Mouse (Mus musculus) embryonic facial prominence, embryonic 12.5 days (tissue): ENCODE results near the gene Ndufa11. TPM values are rescaled to one million over a fixed set of nuclear protein-coding genes. Genes with fewer than 3 reads are reported as not detected.

Experiments used
- ATAC-seq: fragments of 200-750 bp; cut with Nextera tagmentation; 2 replicates; pipeline ENCODE4 v1.8.0; 2017; ENCODE audit not compliant: insufficient number of reproducible peaks, insufficient read depth, low FRiP score, low TSS enrichment
- H3K27ac ChIP-seq: fragments of 300-500 bp; sonication (generic); 2 replicates; pipeline ENCODE4 v1.5.1; 2016; ENCODE audit warnings: mild to moderate bottlenecking
- H3K27me3 ChIP-seq: fragments of 300-500 bp; sonication (generic); 2 replicates; pipeline ENCODE4 v1.6.1; 2016; ENCODE audit warnings: mild to moderate bottlenecking, moderate library complexity
- H3K36me3 ChIP-seq: fragments of 300-500 bp; sonication (generic); 2 replicates; pipeline ENCODE4 v1.6.1; 2016; ENCODE audit warnings: mild to moderate bottlenecking
- H3K4me1 ChIP-seq: fragments of 300-500 bp; sonication (generic); 2 replicates; pipeline ENCODE4 v1.6.1; 2016
- H3K4me2 ChIP-seq: fragments of 300-500 bp; sonication (generic); replicated peaks from 2 replicates; pipeline ENCODE4 v1.6.1; 2016; ENCODE audit warnings: mild to moderate bottlenecking, moderate library complexity
- H3K4me3 ChIP-seq: fragments of 300-500 bp; sonication (generic); 2 replicates; pipeline ENCODE4 v1.5.1; 2016; ENCODE audit warnings: mild to moderate bottlenecking
- H3K9ac ChIP-seq: fragments of 300-500 bp; sonication (generic); 2 replicates; pipeline ENCODE4 v1.6.1; 2016; ENCODE audit warnings: mild to moderate bottlenecking, moderate library complexity
- H3K9me3 ChIP-seq: fragments of 300-500 bp; sonication (generic); 2 replicates; pipeline ENCODE4 v1.6.1; 2016; ENCODE audit warnings: mild to moderate bottlenecking, moderate library complexity
- WGBS: fragments of 180-500 bp; shearing (Covaris S2); methylation state at CpG from one replicate; pipeline ENCODE4 v1.1.7; 2016; 5-methylcytosine and 5-hydroxymethylcytosine counted together
- polyA plus RNA-seq: library from polyadenylated mRNA; unstranded; fragments of >200 nt; fragmentation: Nextera tagmentation; extraction: Ambion mirVana; gene quantifications from 2 replicates; pipeline ENCODE4 v1.2.1, GENCODE M21; 2016

Ndufa11 gene
- polyA plus RNA-seq, 1 experiment from 2014 or later: 371 TPM

GRCm38 (mm10) chr17:56744173-56744572 is 26.6 kb downstream of the Ndufa11 start:
- Histone ChIP-seq H3K4me1 (no peaks in the 10 kb centered on the region), H3K4me2 (no peak overlapping the region), H3K27me3 (0 out of 2 replicates have a peak, but pooled peaks cover 3% of the 10 kb centered on the region), H3K27ac (peak overlapping the region; percentile 54; the same call in 1 of the 2 replicates), H3K9ac (no peak overlapping the region), H3K9me3 (no peaks in the 10 kb centered on the region), H3K36me3 (no peaks in the 10 kb centered on the region), H3K4me3 (no peak overlapping the region)
- 53% methylated on average over 5 of the region's 5 CpGs for WGBS
- no peak for ATAC-seq

- H3K9ac ChIP-seq: no peak overlapping the region
- H3K4me2 ChIP-seq: peak overlapping the region; percentile 42
- peak overlapping the region; percentile 20 for H3K4me3 ChIP-seq
- peak; percentile 36; the same call in 1 of the 2 replicates for ATAC-seq
- peaks cover 64% of the 10 kb centered on the region for H3K27me3 ChIP-seq
- no peaks in the 10 kb centered on the region for H3K36me3 ChIP-seq
- WGBS: 23% methylated on average over 71 of the region's 71 CpGs
- H3K4me1 ChIP-seq: peaks cover 13% of the 10 kb centered on the region; the same call in 1 of the 2 replicates
- H3K27ac ChIP-seq: no peak overlapping the region
- no peaks in the 10 kb centered on the region for H3K9me3 ChIP-seq
Measured at GRCm38 (mm10) chr17:56751404-56752072, 34.0 kb downstream of the Ndufa11 start.

- Histone ChIP-seq H3K4me2 (no peak overlapping the region), H3K9me3 (no peaks in the 10 kb centered on the region), H3K27ac (no peak overlapping the region), H3K9ac (no peak overlapping the region), H3K4me1 (peaks cover 26% of the 10 kb centered on the region), H3K36me3 (no peaks in the 10 kb centered on the region), H3K27me3 (peaks cover 82% of the 10 kb centered on the region), H3K4me3 (no peak overlapping the region)
- no peak for ATAC-seq
- 15% methylated on average over 15 of the region's 15 CpGs for WGBS
Measured at GRCm38 (mm10) chr17:56753452-56753851, 35.9 kb downstream of the Ndufa11 start.

- Histone ChIP-seq H3K4me3 (0 out of 2 replicates have a peak overlapping the region, but pooled peaks have one; percentile 6), H3K36me3 (no peaks in the 10 kb centered on the region), H3K4me2 (no peak overlapping the region), H3K27ac (no peak overlapping the region), H3K4me1 (peaks cover 26% of the 10 kb centered on the region), H3K9ac (no peak overlapping the region), H3K9me3 (no peaks in the 10 kb centered on the region), H3K27me3 (peaks cover 82% of the 10 kb centered on the region)
- 10% methylated on average over 36 of the region's 36 CpGs for WGBS
- ATAC-seq: no peak
Measured at GRCm38 (mm10) chr17:56754271-56755185, 37.0 kb downstream of the Ndufa11 start.

GRCm38 (mm10) chr17:56756703-56757399 is 39.3 kb downstream of the Ndufa11 start:
- Histone ChIP-seq H3K4me3 (peak overlapping the region; percentile 51), H3K4me1 (peaks cover 31% of the 10 kb centered on the region), H3K9me3 (no peaks in the 10 kb centered on the region), H3K27me3 (peaks cover 75% of the 10 kb centered on the region), H3K4me2 (peak overlapping the region; percentile 99), H3K9ac (peak overlapping the region; percentile 63), H3K36me3 (no peaks in the 10 kb centered on the region), H3K27ac (no peak overlapping the region)
- 0 out of 2 replicates have a peak, but pooled peaks have one; percentile 1 for ATAC-seq
- WGBS: 2% methylated on average over 51 of the region's 51 CpGs

- H3K9ac ChIP-seq: peak within 1 kb of the TSS; percentile 63
- peaks cover 68% of the 10 kb centered on the region for H3K27me3 ChIP-seq
- peak; percentile 6; the same call in 1 of the 2 replicates for ATAC-seq
- no peaks in the 10 kb centered on the region for H3K9me3 ChIP-seq
- peaks cover 39% of the 10 kb centered on the region for H3K4me1 ChIP-seq
- peak within 1 kb of the TSS; percentile 99 for H3K4me2 ChIP-seq
- H3K36me3 ChIP-seq: no peaks in the 10 kb centered on the region
- under 1% methylated on average over 44 of the region's 48 CpGs for WGBS
- peak within 1 kb of the TSS; percentile 51 for H3K4me3 ChIP-seq
- H3K27ac ChIP-seq: no peak within 1 kb of the TSS
Measured at GRCm38 (mm10) chr17:56757416-56758123, 40.0 kb downstream of the Ndufa11 start, which contains the start of gene Nrtn. Gene Nrtn, minus strand, starts transcription at chr17:56757530.

GRCm38 (mm10) chr17:56758132-56758531 is 40.6 kb downstream of the Ndufa11 start:
- peak overlapping the region; percentile 99; the same call in 1 of the 2 replicates for H3K4me2 ChIP-seq
- H3K9me3 ChIP-seq: no peaks in the 10 kb centered on the region
- peaks cover 42% of the 10 kb centered on the region for H3K4me1 ChIP-seq
- no peak overlapping the region for H3K4me3 ChIP-seq
- H3K27me3 ChIP-seq: peaks cover 63% of the 10 kb centered on the region
- WGBS: 5% methylated on average over 12 of the region's 12 CpGs
- H3K36me3 ChIP-seq: no peaks in the 10 kb centered on the region
- H3K9ac ChIP-seq: no peak overlapping the region
- no peak for ATAC-seq
- no peak overlapping the region for H3K27ac ChIP-seq

- Histone ChIP-seq H3K27me3 (peaks cover 51% of the 10 kb centered on the region), H3K36me3 (no peaks in the 10 kb centered on the region), H3K9ac (no peak overlapping the region), H3K4me2 (no peak overlapping the region), H3K4me1 (peaks cover 33% of the 10 kb centered on the region), H3K4me3 (no peak overlapping the region), H3K9me3 (no peaks in the 10 kb centered on the region), H3K27ac (no peak overlapping the region)
- 52% methylated on average over 7 of the region's 7 CpGs for WGBS
- no peak for ATAC-seq
Measured at GRCm38 (mm10) chr17:56759261-56759660, 41.7 kb downstream of the Ndufa11 start.

GRCm38 (mm10) chr17:56761077-56761476 is 43.5 kb downstream of the Ndufa11 start:
- WGBS: 74% methylated on average over 3 of the region's 3 CpGs

GRCm38 (mm10) chr17:56761991-56762410 is 44.4 kb downstream of the Ndufa11 start:
- WGBS: under 1% methylated on average over 28 of the region's 28 CpGs
- ATAC-seq: peak; percentile 8; the same call in 1 of the 2 replicates
- no peaks in the 10 kb centered on the region for H3K9me3 ChIP-seq
- H3K27ac ChIP-seq: peak overlapping the region; percentile 75
- H3K27me3 ChIP-seq: peaks cover 24% of the 10 kb centered on the region
- peaks cover 29% of the 10 kb centered on the region for H3K4me1 ChIP-seq
- peak overlapping the region; percentile 75 for H3K4me2 ChIP-seq
- H3K9ac ChIP-seq: peak overlapping the region; percentile 57
- peak overlapping the region; percentile 48 for H3K4me3 ChIP-seq
- peaks cover 7% of the 10 kb centered on the region for H3K36me3 ChIP-seq

More at GRCm38 (mm10) chr17:56761077-56761476, 43.5 kb downstream of the Ndufa11 start:
- peaks cover 33% of the 10 kb centered on the region for H3K4me1 ChIP-seq
- H3K9me3 ChIP-seq: no peaks in the 10 kb centered on the region
- H3K27me3 ChIP-seq: peaks cover 33% of the 10 kb centered on the region
- no peak overlapping the region for H3K4me2 ChIP-seq
- 0 out of 2 replicates have a peak overlapping the region, but pooled peaks have one; percentile 75 for H3K27ac ChIP-seq
- no peak for ATAC-seq
- no peak overlapping the region; the same call in 1 of the 2 replicates for H3K9ac ChIP-seq
- no peaks in the 10 kb centered on the region for H3K36me3 ChIP-seq
- no peak overlapping the region for H3K4me3 ChIP-seq
